Mouse (Mus musculus) CD4-positive helper T cell, adult 2 months (primary cell): ENCODE results near the gene Dmc1.
A peak's percentile ranks its signal among the peaks of the same experiment; 100 is the strongest.

Experiments used
- DNase-seq: peaks from one replicate; pipeline ENCODE4 v3.0.0-alpha.2; 2012; ENCODE audit warnings: low read depth, missing footprints, low spot score

Gene Dmc1

DNA sequence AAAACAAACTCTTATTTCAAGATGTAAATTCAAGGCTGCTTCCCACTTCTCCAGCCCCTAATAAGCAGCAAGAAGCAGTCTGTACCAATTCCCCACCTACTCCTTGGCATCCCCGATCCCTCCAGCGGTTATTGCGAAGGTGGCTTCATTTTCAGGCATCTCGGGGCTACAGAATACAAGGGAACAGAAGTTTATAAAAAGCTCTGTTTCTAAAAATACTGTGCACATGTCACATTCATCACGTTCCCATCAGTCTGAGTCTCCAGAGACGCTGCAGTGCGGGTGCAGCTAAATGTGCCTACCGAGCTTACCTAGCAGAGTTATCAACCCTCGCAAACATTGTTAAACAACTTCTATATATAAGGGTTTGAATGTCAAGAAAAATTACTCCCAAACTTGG lies 42.5 kb downstream of the Dmc1 start:
- no peak for DNase-seq

DNA sequence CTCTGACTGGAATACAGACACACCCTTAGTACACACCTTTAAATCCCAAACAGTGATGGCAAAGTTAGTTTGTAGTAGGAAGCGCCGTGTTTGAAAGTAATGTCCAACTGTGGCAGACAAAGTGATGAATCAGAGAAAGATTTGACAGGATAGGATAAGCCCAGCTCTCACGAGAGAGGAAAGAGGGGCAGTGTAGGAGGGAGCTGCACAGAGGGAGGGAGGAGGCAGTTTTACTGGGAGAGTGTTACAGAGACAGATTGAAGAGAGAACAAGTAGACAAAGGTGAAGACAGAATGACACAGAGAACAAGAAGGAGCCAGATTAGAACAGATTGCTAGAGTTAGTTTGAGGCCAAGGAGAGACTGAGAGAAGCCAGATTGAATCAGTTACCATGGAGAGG lies 45.3 kb downstream of the Dmc1 start:
- no peak for DNase-seq

DNA sequence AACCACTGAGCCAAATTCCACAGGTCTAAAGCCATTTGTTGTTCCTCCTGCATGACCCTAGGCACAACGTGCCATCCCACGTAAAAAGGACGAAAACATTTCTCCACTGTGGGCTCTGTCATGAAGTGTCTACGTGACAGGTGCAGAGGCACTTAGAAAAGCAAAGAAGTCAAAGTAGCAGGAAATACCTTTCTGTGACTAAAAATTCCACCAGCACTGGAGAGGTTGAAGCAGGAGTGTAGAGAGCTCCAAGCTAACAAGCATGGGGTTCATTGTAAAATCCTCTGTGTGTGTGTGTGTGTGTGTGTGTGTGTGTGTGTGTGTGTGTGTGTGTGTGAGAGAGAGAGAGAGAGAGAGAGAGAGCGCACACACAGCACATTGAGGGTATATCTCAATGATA lies 52.3 kb downstream of the Dmc1 start:
- DNase-seq, result no peak

DNA sequence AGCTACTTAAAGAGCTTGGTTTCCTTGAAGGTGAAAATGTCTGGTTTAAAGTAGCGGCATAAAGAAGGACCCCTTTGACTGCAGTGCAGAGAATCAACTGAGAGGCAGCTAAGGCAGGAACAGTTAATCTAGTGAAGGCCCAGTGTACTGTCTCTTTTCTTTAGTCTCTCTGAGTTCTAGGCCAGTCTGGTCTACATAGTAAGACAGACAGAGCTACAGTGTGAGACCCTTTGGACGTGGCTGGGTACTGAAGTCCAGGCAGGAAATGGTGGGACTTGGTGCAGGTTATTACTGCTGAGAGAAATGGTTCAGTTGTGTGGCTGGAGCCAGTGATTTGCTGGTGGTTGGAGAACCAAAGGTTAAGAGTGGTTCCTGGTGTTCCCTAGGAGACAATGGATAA lies 56.7 kb downstream of the Dmc1 start:
- no peak for DNase-seq

DNA sequence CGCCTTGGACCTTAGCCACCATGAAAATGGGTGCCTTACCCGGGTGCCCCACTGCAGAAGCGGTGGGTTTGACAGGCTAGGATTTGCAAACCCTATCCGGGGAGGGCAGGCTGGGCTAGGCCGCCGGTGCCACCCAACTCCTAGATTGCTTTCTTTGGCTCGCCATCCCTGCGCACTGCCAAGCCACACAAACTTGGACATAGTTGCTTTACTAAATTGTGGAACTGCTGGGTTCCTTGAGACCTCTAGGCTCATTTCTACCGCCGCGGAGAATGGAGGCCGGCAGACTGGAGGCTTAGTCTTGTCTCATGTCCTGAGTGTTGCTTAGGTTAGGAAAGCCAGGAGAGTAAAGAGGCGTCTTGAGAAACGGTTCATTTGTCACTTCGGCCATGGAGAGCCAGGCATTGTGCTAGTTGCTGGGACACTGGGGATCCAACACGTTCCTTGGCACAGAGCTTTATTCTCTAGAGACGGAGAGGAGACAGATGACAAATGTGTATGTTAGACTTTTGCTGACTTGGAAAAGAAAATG lies 57.6 kb downstream of the Dmc1 start:
- DNase-seq, result no peak

DNA sequence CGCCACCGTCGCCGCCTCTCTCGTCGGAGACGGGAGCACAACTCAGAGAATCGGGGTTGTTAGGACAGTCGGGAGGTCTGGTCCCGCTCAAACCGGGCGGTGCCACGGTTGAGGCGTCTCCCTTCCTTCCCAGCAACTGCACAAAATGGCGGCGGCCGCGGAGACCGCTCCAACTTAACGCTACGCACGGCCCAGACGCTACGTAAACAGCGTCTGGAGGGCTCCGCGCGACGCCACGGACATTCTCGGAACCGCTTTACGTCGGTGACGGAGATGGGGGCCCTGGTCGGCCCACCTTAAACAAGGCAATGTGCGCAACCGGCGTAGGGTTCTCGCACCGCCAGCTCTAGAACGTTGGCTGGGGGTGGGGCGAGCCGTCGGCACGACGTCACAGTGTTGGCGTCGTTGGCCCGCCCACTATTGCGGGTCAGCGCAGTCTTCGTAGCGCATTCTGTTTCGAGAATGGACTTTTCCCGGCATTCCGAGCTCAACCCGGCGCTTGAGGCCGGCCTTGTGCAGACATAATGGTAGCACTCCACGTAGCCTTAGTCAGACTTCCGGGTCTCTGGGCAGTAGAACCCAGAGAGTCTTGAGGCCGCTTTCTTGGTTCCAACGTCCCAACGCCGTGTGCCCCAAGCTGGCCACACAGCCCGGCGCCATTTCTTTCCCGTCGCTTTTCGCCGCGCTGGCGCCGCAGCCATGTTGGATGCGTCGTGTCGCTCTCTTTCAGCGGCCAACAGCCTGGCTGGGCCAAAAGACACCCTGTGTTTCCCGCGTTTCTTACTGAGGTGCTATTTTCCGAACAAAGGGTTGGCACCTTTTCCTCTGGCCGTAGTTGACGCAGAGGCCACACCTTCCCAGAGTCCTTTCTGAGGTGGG lies 58.3 kb downstream of the Dmc1 start, which contains the start of gene Ddx17:
Gene Ddx17, minus strand, starts transcription at position 332 of the 879 bp plus-strand sequence.
- peak; percentile 97 for DNase-seq

DNA sequence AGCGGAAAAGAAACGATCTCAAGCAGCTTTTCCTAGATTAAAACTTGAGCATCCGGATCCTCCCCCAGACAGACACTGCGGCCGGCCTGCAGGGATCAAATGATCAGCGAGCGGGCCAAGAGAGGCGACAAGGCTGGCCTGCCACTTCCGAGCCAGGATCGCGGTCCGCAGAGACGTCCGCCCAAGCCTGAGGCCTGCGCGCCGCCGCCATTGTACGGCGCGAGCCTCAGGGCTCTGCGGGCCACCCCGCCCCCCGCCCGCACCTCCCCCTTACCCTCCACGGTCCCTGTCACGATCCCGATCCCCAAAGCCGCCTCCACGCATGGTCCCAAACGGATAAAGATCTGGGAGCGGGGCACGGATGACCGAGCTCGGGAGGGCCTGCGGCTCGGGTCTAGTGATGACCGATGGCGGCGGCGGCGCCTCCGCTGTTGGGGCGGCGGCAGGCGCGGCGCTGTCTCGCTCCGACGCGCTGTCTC lies 58.9 kb downstream of the Dmc1 start:
- DNase-seq, result no peak

DNA sequence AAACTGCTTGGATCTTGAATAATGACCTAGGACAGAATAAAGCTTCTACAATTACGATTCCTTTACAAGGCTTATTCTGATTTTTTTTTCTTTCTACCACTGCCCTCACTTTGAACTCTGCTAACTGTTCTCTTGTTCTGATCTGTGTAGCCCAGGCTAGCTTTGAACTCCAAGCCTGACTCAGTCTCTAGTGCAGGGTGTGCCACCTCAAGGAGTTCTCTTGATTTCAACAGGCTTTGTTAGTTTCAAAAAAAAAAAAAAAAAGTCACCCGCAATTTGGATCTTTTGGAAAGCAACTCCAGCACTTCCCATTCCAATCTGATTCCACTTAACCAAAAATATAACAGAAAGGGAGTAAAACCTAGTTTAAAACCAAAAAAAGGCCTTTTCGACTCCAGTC lies 59.4 kb downstream of the Dmc1 start:
- peak; percentile 25 for DNase-seq

DNA sequence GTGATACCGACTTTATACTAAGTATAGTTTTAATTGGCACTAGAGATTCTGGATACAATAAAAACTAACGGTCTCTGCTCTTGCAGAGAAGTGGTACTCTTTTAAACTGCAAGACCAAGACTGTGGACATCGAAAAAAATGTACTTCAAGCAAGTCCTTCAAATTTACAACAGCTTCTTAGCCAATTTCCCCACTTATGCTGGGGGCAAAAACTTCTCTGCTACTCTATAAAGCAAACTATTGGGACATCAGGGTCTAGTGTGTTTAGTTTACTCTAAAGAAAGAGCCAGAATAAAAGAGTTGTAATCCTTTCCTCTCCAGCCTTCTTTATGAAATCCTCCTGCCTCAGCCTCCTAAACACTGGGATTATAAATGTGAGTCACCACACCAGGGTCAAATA lies 60.9 kb downstream of the Dmc1 start:
- DNase-seq, result no peak

DNA sequence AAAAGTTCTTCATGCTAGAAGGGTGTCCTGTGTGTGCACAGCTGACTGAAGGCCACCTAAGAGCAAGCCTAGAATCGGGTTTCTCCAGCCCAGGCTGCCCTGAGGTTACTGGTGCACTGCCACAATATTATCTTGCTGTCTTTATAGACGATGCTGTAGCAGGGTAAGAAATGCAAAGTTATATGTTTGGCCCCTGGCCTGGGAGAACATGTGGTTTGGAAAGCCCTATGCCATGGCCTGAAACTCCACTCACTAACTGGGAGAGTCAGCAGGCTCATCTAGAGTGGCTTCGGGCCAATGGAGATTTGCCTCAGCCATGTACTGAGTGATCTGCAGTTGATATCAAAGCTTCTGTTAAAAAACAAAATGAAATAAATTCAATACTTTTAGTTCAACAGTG lies 71.1 kb downstream of the Dmc1 start:
- DNase-seq, result no peak

DNA sequence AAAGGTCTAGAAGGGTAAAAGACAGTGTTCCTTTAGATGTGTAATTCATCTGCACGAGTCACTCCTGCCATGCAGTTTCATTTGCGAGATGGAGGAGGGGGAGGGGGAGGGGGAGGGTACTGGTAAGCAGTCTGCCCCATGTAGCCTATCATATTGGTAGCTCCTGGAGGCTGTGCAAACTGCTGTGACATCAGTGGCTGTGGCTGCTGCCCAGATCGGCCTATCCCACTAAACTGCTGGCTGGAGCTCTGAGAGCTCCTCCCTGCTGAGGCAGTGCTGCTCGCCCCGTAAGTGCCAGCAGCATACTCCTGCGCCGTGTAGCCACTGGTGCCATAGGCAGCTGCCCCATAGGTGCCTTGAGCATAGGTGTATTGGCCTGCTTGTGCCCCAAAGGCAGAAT lies 75.0 kb downstream of the Dmc1 start:
- no peak for DNase-seq

DNA sequence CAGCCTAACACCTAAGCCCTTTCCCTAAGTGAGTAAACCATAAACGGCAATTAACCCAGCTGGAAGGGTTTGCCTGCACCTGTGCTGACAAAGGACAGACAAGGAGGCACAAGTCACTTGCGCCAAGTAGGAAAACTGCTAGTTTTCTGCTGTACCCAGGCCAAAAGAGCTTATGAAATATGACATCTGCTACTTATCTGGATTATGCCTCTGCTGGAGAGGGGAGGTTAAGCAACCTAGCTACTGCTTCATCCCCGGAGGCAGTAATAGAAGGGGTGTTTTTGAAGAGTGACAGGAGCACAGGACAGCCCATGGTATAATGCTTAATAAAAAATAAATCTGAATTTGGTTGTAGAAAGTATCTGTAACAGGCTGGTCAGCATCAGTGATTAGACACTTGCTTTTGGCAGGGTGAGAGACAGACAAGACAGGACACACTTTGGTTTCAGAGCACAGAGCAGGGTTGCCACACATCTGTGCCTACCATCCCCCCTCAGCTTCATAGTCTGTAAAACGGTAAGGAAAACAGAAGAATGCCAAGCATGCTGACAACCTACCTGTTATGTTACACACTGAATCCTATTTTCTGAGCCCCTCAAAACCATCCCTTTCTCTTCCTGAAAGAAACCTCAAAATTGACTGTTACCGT lies 76.8 kb downstream of the Dmc1 start:
- no peak for DNase-seq

DNA sequence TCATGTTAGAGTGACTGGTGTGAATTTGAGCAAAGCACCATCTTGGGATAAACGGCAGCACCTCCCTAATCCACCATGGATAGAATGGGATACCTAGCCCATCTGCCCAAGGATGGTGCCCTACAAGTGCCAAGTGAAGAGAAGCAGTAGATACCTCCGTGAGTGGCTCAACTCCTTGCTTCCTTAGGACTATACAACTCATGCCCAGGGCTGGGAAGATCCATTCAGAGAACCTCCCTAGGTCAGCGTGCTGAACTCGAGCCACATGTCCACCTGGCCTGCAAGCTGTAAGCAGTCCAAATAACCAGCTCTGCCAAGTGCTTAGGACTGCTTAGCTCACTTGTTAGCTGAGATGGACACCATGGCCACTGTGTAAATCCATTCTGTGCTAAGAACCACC lies 77.7 kb downstream of the Dmc1 start:
- DNase-seq, result no peak

DNA sequence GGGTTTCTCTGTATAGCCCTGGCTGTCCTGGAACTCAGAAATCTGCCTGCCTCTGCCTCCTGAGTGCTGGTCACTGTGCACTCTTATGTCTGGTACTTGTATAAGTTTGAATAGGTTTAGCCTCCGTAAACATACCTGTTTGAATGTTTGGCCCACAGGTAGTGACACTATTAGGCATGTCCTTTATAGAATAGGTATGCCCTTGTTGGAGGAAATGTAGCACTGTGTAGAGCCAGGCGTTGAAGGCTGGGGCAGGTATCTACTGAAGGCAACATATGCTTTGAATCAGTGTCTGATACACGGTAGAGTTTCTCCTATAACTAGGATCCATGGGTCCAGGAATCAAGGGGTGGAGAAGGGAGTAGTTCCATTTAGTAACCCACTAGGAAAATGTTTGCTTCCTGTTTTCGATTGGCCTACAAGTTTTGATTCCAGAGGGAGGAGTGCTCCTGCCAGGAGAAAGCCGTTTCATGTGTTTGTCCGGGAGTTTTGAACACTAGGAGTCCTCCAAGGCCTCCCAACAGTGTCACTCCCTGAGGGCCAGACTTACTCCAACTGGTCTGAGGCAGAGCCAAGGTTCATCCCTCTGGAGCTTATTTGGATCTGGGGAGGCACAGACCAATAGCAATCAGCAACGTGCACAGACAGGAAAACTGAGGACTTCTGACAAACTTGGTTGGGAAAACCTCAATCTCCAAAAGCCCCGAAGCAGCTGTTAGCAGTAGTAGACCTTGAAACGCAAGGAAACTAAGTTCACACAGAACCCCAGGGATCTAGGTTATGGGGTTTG lies 78.7 kb downstream of the Dmc1 start:
- no peak for DNase-seq

DNA sequence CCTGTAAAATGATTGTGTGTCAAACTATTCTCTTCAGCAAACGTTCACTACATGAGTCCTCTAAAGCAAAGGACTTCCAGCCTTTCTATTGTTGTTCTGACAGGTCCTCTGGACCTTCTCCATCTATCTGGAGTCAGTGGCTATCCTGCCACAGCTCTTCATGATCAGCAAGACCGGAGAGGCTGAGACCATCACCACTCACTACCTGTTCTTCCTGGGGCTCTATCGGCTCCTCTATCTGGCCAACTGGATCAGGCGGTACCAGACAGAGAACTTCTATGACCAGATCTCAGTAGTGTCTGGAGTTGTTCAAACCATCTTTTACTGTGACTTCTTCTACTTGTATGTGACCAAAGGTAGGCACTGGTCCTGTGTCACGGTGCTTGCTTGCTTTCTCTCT lies 79.3 kb downstream of the Dmc1 start:
- no peak for DNase-seq

DNA sequence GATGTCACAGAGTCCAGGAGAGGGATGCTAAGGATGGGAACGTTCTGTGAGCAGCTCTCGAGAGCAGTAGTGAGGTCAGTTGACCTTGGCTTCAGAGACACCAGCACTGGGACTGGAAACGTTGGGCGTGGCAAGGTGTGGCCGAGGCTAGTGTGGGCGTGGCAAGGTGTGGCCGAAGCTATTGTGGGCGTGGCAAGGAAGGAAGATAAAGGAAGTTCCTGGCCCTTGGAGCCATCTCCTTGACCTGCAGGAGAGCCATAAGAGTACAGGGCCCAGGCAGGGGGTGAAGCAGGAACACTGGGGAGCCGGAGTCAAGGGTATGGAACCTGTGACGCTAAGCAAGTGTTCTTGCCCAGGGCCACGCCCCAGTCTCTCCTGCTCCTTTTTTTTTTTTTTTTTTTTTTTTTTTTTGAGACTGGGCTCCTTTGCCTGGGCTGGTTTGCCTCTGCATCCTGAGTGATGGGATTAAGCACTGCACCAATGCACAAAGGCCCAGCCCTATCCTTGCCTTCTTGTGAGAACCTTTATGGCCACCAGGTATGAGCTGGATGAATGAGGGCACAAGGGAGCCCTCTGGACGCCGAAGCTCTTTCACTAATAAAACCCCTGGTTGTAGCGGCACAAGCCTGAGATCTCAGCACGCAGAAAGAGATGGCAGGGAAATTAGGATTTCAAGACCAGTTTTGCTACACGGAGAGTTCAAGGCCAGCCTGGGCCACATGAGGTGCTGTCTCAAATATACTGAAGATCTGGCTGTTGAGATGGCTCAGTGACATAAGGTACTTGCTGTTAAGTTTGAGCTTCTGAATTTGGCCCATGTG lies 85.3 kb downstream of the Dmc1 start:
- no peak for DNase-seq

DNA sequence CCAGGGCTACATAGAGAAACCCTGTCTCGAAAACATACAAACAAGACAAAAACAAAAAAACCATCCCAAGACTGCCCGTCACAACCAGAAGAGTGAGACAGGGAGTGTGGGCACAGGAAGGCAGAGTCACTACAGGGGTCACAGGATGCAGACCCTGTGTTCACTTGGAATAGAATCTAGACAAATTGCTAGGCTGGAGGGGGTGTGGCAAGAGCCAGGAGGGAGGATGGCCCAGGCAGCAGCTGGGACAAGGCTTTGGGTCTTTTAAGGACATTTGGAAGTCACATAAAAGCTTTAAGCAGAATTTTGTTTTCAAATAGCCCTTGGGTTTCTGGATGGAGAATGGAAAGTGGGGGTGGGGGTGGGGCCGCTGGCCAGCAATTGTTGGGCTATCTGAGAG lies 86.3 kb downstream of the Dmc1 start:
- no peak for DNase-seq

DNA sequence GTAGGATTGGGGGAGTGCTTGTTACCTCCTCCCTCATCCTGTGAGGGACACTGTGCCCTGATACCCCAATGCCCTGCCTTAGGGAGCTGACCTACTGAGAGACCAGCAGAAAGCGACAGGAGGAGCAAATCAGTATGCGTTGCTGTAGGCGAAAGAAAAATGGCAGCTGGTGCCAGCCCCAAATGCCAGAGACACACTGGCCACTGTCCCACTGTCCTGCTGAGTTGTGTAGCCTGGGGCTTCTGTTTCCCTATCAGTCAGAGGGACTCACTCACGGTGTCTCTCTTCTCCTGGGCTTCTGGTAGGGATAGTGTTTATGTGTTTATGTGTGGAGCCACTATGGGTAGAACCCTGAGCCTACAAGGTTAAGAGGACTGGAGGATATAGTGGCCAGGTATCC lies 87.2 kb downstream of the Dmc1 start:
- DNase-seq, result no peak

DNA sequence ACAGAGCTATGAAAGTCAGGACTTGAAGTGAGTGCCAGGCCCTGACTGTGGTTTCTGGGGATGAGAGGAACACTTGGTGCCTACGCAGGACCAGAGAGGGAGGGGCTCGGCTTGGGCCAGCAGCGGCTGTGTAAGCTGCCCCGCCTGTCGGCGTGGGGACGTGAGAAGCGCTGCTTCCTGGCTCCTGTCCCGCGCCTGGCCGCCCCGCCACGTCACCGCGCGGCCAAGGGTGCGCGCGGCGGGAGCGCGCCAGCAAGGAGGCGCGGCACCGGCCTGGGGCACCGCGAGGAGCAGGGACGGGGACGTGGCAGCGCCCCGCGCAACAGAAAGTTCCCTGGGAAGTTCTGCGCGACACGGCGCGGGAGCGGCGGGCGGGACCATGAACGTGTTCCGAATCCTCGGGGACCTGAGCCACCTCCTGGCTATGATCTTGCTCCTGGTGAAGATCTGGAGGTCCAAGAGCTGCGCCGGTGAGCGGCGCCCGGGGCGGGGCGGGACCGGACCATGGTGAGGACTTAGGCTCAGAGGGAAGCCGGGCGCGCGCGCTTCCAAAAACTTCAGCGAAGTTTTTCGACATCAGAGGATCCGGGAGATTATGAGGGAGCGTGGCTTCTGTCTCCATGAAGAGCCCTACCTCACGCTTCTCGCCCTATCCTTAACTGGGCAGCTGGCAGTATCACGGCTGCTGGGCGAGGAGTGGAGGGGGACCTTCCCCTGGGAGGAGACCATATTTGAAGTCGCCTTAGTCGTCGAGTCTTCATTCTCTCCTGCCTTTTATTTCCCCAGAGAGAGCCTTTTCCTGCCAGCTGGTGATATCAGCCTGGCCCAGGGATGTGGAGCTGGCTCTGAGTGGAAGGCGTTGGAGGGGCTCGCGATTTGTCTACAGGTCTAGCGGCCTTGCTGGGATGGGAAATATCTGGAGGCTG lies 88.5 kb downstream of the Dmc1 start, which contains the start of gene Kdelr3:
Gene Kdelr3, plus strand, starts transcription at position 241 of the 926 bp plus-strand sequence.
- DNase-seq, result peak; percentile 55

DNA sequence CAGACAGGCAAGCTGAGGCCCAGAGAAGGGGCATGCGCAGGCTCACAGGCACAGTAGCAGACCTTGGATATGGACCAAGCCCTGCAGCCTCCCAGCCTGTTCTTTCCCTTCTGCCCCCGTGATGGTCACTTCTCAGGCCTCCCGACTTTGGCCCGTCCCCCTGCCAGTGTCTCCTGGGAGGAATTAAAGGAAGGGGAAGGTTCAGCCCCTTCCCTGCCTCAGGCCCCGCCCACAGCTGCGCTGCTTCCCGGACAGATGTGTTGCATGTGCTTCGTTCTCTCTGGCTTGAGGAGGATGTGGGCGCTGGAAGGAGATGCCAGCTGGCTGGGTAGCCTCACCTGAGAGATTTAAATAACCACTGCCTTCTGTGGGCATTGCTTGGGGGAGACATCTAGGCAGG lies 91.0 kb downstream of the Dmc1 start:
- DNase-seq, result no peak
